Mouse (Mus musculus): ENCODE data around the gene Mical3. TPM values are rescaled to one million over a fixed set of nuclear protein-coding genes. Genes with fewer than 3 reads are reported as not detected.

Mical3 gene
- polyA plus RNA-seq, 1 experiment: 17.8 TPM

- Histone ChIP-seq H3K4me1 (peaks cover 29% of the 10 kb centered on the region), H3K9me3 (no peaks in the 10 kb centered on the region), H3K4me3 (replicated peaks) (no peak overlapping the region), H3K27me3 (replicated peaks) (no peaks in the 10 kb centered on the region), H3K36me3 (replicated peaks; ENCODE audit: low read length) (peaks cover 99% of the 10 kb centered on the region)
- TF ChIP-seq GATA1 (IDR thresholded peaks at IDR 0.05; ENCODE audit: borderline replicate concordance, low read length) (no peak), FLI1 (IDR thresholded peaks at IDR 0.05; ENCODE audit: low read length) (no peak)
These were observed 114.7 kb downstream of the Mical3 start for GRCm38 (mm10) chr6:121016097-121016496.

GRCm38 (mm10) chr6:121014339-121014738 lies 116.5 kb downstream of the Mical3 start:
- Histone ChIP-seq H3K4me3 (replicated peaks) (no peak overlapping the region), H3K36me3 (replicated peaks; ENCODE audit: low read length) (peaks cover 98% of the 10 kb centered on the region), H3K27me3 (replicated peaks) (no peaks in the 10 kb centered on the region), H3K4me1 (peaks cover 29% of the 10 kb centered on the region), H3K9me3 (no peaks in the 10 kb centered on the region)
- TF ChIP-seq GATA1 (IDR thresholded peaks at IDR 0.05; ENCODE audit: borderline replicate concordance, low read length) (no peak), FLI1 (IDR thresholded peaks at IDR 0.05; ENCODE audit: low read length) (no peak)

DNA sequence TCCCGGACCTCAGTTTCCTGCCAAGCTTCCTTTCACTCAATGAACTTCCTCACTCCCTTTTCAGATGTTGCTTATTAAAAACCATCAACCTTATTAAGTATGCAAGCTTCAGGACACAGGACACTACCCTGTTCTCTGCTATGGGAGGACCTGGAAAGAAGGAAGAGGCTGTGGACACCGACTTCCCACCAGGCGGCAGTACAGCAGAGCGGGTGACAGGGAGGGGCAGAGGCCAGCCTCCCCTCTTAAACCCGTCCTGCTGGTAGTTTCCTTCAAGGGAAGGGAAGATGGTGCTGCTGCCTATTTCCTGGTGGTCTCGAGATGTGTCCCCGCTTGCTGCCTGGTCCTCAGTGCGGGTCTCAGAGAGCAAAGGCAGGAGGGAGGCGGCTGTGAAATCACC lies 117.0 kb downstream of the Mical3 start:
- no peak overlapping the region for H3K4me3 ChIP-seq (replicated peaks)
- peaks cover 29% of the 10 kb centered on the region for H3K4me1 ChIP-seq
- H3K27me3 ChIP-seq (replicated peaks): no peaks in the 10 kb centered on the region
- TF ChIP-seq FLI1 (IDR thresholded peaks at IDR 0.05; ENCODE audit: low read length) (no peak), GATA1 (IDR thresholded peaks at IDR 0.05; ENCODE audit: borderline replicate concordance, low read length) (no peak)
- H3K36me3 ChIP-seq (replicated peaks; ENCODE audit: low read length): peaks cover 98% of the 10 kb centered on the region
- no peaks in the 10 kb centered on the region for H3K9me3 ChIP-seq

- H3K9me3 ChIP-seq: no peaks in the 10 kb centered on the region
- TF ChIP-seq GATA1 (IDR thresholded peaks at IDR 0.05; ENCODE audit: borderline replicate concordance, low read length): no peak
- TF ChIP-seq FLI1 (IDR thresholded peaks at IDR 0.05; ENCODE audit: low read length): no peak
- H3K4me3 ChIP-seq (replicated peaks): no peak overlapping the region
- H3K36me3 ChIP-seq (replicated peaks; ENCODE audit: low read length): peaks cover 98% of the 10 kb centered on the region
- peaks cover 24% of the 10 kb centered on the region for H3K4me1 ChIP-seq
- H3K27me3 ChIP-seq (replicated peaks): no peaks in the 10 kb centered on the region
These were observed 119.1 kb downstream of the Mical3 start for GRCm38 (mm10) chr6:121011709-121012108.

DNA sequence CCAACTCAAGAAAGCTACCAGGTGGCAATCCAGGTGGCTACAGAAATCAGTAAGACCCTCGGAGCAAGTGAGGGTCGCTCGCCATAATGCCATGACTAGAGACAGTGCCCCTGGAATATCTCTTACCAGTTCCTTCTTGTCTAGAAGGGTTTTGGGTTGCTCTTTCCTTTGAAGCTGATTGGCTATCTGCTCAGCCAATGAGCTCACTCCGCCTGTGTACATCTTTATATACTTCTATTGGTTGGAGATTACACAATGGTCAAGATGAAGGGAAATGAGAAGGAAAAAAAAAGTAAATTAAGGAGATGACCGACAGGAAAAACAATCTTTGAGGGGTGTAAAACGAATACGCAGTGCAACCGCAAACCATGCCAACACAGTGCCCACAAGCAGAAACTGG lies 121.1 kb downstream of the Mical3 start:
- TF ChIP-seq FLI1 (IDR thresholded peaks at IDR 0.05; ENCODE audit: low read length): no peak
- no peak for TF ChIP-seq GATA1 (IDR thresholded peaks at IDR 0.05; ENCODE audit: borderline replicate concordance, low read length)
- peaks cover 95% of the 10 kb centered on the region for H3K36me3 ChIP-seq (replicated peaks; ENCODE audit: low read length)
- H3K4me1 ChIP-seq: peaks cover 15% of the 10 kb centered on the region
- no peaks in the 10 kb centered on the region for H3K9me3 ChIP-seq
- H3K27me3 ChIP-seq (replicated peaks): no peaks in the 10 kb centered on the region
- H3K4me3 ChIP-seq (replicated peaks): no peak overlapping the region

GRCm38 (mm10) chr6:121004959-121005358 lies 125.8 kb downstream of the Mical3 start:
- H3K27me3 ChIP-seq (replicated peaks): no peaks in the 10 kb centered on the region
- no peaks in the 10 kb centered on the region for H3K9me3 ChIP-seq
- TF ChIP-seq GATA1 (IDR thresholded peaks at IDR 0.05; ENCODE audit: borderline replicate concordance, low read length) (no peak), FLI1 (IDR thresholded peaks at IDR 0.05; ENCODE audit: low read length) (no peak)
- H3K4me3 ChIP-seq (replicated peaks): no peak overlapping the region
- H3K36me3 ChIP-seq (replicated peaks; ENCODE audit: low read length): peaks cover 96% of the 10 kb centered on the region
- H3K4me1 ChIP-seq: no peaks in the 10 kb centered on the region; the same call in 1 of the 2 replicates

GRCm38 (mm10) chr6:121002952-121003351 lies 127.8 kb downstream of the Mical3 start:
- Histone ChIP-seq H3K36me3 (replicated peaks; ENCODE audit: low read length) (peaks cover 96% of the 10 kb centered on the region), H3K9me3 (no peaks in the 10 kb centered on the region)
- TF ChIP-seq GATA1 (IDR thresholded peaks at IDR 0.05; ENCODE audit: borderline replicate concordance, low read length) (no peak), FLI1 (IDR thresholded peaks at IDR 0.05; ENCODE audit: low read length) (no peak)

GRCm38 (mm10) chr6:120999860-121000526 lies 130.8 kb downstream of the Mical3 start:
- H3K36me3 ChIP-seq (replicated peaks; ENCODE audit: low read length): peaks cover 97% of the 10 kb centered on the region
- H3K4me1 ChIP-seq: peaks cover 15% of the 10 kb centered on the region
- TF ChIP-seq FLI1 (IDR thresholded peaks at IDR 0.05; ENCODE audit: low read length) (no peak), GATA1 (IDR thresholded peaks at IDR 0.05; ENCODE audit: borderline replicate concordance, low read length) (no peak)
- H3K4me3 ChIP-seq (replicated peaks): no peak overlapping the region
- H3K27me3 ChIP-seq (replicated peaks): no peaks in the 10 kb centered on the region
- H3K9me3 ChIP-seq: no peaks in the 10 kb centered on the region

More at GRCm38 (mm10) chr6:121002952-121003351, 127.8 kb downstream of the Mical3 start:
- H3K27me3 ChIP-seq (replicated peaks): no peaks in the 10 kb centered on the region
- peaks cover 12% of the 10 kb centered on the region for H3K4me1 ChIP-seq
- no peak overlapping the region for H3K4me3 ChIP-seq (replicated peaks)

DNA sequence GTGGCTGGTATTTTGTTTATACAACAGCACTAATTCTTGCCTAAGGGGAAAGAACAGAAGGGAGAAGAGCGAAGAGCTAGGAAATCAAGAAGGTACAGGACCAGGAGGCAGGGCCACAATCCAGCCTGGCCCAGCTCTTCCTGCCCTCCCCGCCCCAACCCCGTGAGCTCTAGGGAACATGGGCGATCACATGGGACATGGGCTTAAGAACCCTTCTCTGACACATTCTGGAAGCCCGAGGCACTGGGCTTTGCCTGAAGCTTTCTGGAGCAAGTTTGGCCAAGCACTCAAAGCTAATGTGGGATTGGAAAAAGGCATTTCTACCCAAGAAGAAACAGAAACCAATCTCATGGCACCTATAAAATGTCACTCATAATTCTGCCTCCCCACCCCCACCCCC lies 131.7 kb downstream of the Mical3 start:
- peaks cover 97% of the 10 kb centered on the region for H3K36me3 ChIP-seq (replicated peaks; ENCODE audit: low read length)
- no peaks in the 10 kb centered on the region for H3K27me3 ChIP-seq (replicated peaks)
- TF ChIP-seq FLI1 (IDR thresholded peaks at IDR 0.05; ENCODE audit: low read length): no peak
- TF ChIP-seq GATA1 (IDR thresholded peaks at IDR 0.05; ENCODE audit: borderline replicate concordance, low read length): no peak
- no peak overlapping the region for H3K4me3 ChIP-seq (replicated peaks)
- H3K4me1 ChIP-seq: peaks cover 15% of the 10 kb centered on the region
- no peaks in the 10 kb centered on the region for H3K9me3 ChIP-seq

- Histone ChIP-seq H3K36me3 (replicated peaks; ENCODE audit: low read length) (peaks cover 98% of the 10 kb centered on the region), H3K27me3 (replicated peaks) (no peaks in the 10 kb centered on the region), H3K9me3 (no peaks in the 10 kb centered on the region), H3K4me3 (replicated peaks) (no peak overlapping the region), H3K4me1 (peaks cover 15% of the 10 kb centered on the region)
- TF ChIP-seq FLI1 (IDR thresholded peaks at IDR 0.05; ENCODE audit: low read length) (no peak), GATA1 (IDR thresholded peaks at IDR 0.05; ENCODE audit: borderline replicate concordance, low read length) (no peak)
These were observed 134.2 kb downstream of the Mical3 start for GRCm38 (mm10) chr6:120996607-120997006.
